Mouse (Mus musculus): Measurements from ENCODE around the gene Olfr690.
"Not testable (repeated sequence)": the region's sequence is repeated elsewhere in the genome, so short reads cannot be mapped to it uniquely, and the experiment has no call there.

The Olfr690 gene

GRCm38 (mm10) chr7:105334004-105334403, at the start of gene Olfr690:
TSS of gene Olfr690 (minus strand) at chr7:105334104.
- no peak for DNase-seq

GRCm38 (mm10) chr7:105380329-105380728, 46.4 kb upstream of the Olfr690 start:
- DNase-seq, result no peak

GRCm38 (mm10) chr7:105374866-105375265, 41.0 kb upstream of the Olfr690 start, which contains the start of gene Gm5901:
TSS of gene Gm5901 (plus strand) at chr7:105375038.
- DNase-seq, result no peak

GRCm38 (mm10) chr7:105373976-105374375, 40.1 kb upstream of the Olfr690 start:
- no peak for DNase-seq

- DNase-seq, result no peak
These were observed 39.6 kb upstream of the Olfr690 start for GRCm38 (mm10) chr7:105373509-105373908.

- no peak for DNase-seq
These were observed 39.0 kb upstream of the Olfr690 start for GRCm38 (mm10) chr7:105372912-105373311.

- no peak for DNase-seq
These were observed 34.6 kb upstream of the Olfr690 start for GRCm38 (mm10) chr7:105368521-105368920.

GRCm38 (mm10) chr7:105367930-105368329, 34.0 kb upstream of the Olfr690 start, which contains the start of gene Olfr692:
TSS of gene Olfr692 (plus strand) at chr7:105368230.
- DNase-seq, result no peak

GRCm38 (mm10) chr7:105367268-105367667, 33.4 kb upstream of the Olfr690 start:
- no peak for DNase-seq

- no peak for DNase-seq
These were observed 27.8 kb upstream of the Olfr690 start for GRCm38 (mm10) chr7:105361713-105362112.

GRCm38 (mm10) chr7:105356487-105356886, 22.6 kb upstream of the Olfr690 start:
- not testable (repeated sequence) for DNase-seq

- not testable (repeated sequence) for DNase-seq
These were observed 22.2 kb upstream of the Olfr690 start for GRCm38 (mm10) chr7:105356064-105356463.

- DNase-seq, result no peak
These were observed 8.8 kb upstream of the Olfr690 start for GRCm38 (mm10) chr7:105342752-105343151.

- DNase-seq, result no peak
These were observed 8.3 kb upstream of the Olfr690 start, which contains the start of gene Olfr691 for GRCm38 (mm10) chr7:105342170-105342569. TSS of gene Olfr691 (minus strand) at chr7:105342270.

- no peak for DNase-seq
These were observed 8.6 kb downstream of the Olfr690 start for GRCm38 (mm10) chr7:105325302-105325701.

- no peak for DNase-seq
These were observed 23.0 kb downstream of the Olfr690 start, which contains the start of gene Olfr689 for GRCm38 (mm10) chr7:105310865-105311264. TSS of gene Olfr689 (plus strand) at chr7:105311165.

- DNase-seq, result no peak
These were observed 43.9 kb downstream of the Olfr690 start for GRCm38 (mm10) chr7:105290051-105290450.

GRCm38 (mm10) chr7:105287795-105288194, 46.1 kb downstream of the Olfr690 start, which contains the start of gene Olfr688:
TSS of gene Olfr688 (plus strand) at chr7:105288095.
- no peak for DNase-seq
